Mouse (Mus musculus) T-helper 1 cell (primary cell): Measurements from ENCODE around the gene Hgfac.

ENCODE experiments used
- in situ Hi-C: fragments of 300-600 bp; cut with MboI, MseI; formaldehyde crosslinking; loops from one replicate; pipeline ENCODE4 v1.15.1; 2025; ENCODE audit warnings: high pct_unique_total_duplicates

The Hgfac gene

GRCm38 (mm10) chr5:35041268-35041829, at the start of gene Hgfac:
TSS of gene Hgfac (plus strand) at chr5:35041509.
- in situ Hi-C loops, result loop anchor here (5.0 kb wide), 2 partner anchors 54 to 124 kb away; no protein-coding TSS in a partner anchor

GRCm38 (mm10) chr5:34998754-34999153, 42.6 kb upstream of the Hgfac start:
- in situ Hi-C loops, result no loop called here

- in situ Hi-C loops, result no loop called here
Measured at GRCm38 (mm10) chr5:34999281-34999680, 42.0 kb upstream of the Hgfac start.

GRCm38 (mm10) chr5:35000323-35000722, 41.0 kb upstream of the Hgfac start:
- in situ Hi-C loops, result no loop called here

- in situ Hi-C loops, result no loop called here
Measured at GRCm38 (mm10) chr5:35001144-35001543, 40.2 kb upstream of the Hgfac start.

- in situ Hi-C loops, result no loop called here
Measured at GRCm38 (mm10) chr5:35003611-35004162, 37.6 kb upstream of the Hgfac start.

GRCm38 (mm10) chr5:35004769-35005168, 36.5 kb upstream of the Hgfac start:
- in situ Hi-C loops, result no loop called here

GRCm38 (mm10) chr5:35005659-35006058, 35.6 kb upstream of the Hgfac start:
- in situ Hi-C loops, result no loop called here

- in situ Hi-C loops, result no loop called here
Measured at GRCm38 (mm10) chr5:35006599-35006998, 34.7 kb upstream of the Hgfac start.

- in situ Hi-C loops, result no loop called here
Measured at GRCm38 (mm10) chr5:35009163-35009562, 32.1 kb upstream of the Hgfac start.

- in situ Hi-C loops, result no loop called here
Measured at GRCm38 (mm10) chr5:35010656-35011055, 30.7 kb upstream of the Hgfac start.

- in situ Hi-C loops, result no loop called here
Measured at GRCm38 (mm10) chr5:35011156-35011923, 30.0 kb upstream of the Hgfac start.

GRCm38 (mm10) chr5:35014036-35014435, 27.3 kb upstream of the Hgfac start:
- in situ Hi-C loops, result no loop called here

GRCm38 (mm10) chr5:35019673-35020300, 21.5 kb upstream of the Hgfac start:
- in situ Hi-C loops, result no loop called here

GRCm38 (mm10) chr5:35020410-35021241, 20.7 kb upstream of the Hgfac start:
- in situ Hi-C loops, result no loop called here

GRCm38 (mm10) chr5:35024975-35025374, 16.3 kb upstream of the Hgfac start:
- in situ Hi-C loops, result no loop called here

- in situ Hi-C loops, result no loop called here
Measured at GRCm38 (mm10) chr5:35029303-35029702, 12.0 kb upstream of the Hgfac start.

- in situ Hi-C loops, result no loop called here
Measured at GRCm38 (mm10) chr5:35029755-35030154, 11.6 kb upstream of the Hgfac start.

GRCm38 (mm10) chr5:35033068-35033467, 8.2 kb upstream of the Hgfac start:
- in situ Hi-C loops, result no loop called here

GRCm38 (mm10) chr5:35033619-35034018, 7.7 kb upstream of the Hgfac start:
- in situ Hi-C loops, result no loop called here

- in situ Hi-C loops, result no loop called here
Measured at GRCm38 (mm10) chr5:35035141-35035540, 6.2 kb upstream of the Hgfac start.

GRCm38 (mm10) chr5:35035795-35036194, 5.5 kb upstream of the Hgfac start:
- in situ Hi-C loops, result no loop called here
